Mouse (Mus musculus): Measurements from ENCODE around the gene Olfr913. TPM values are rescaled to one million over a fixed set of nuclear protein-coding genes. Genes with fewer than 3 reads are reported as not detected.

Gene Olfr913
- polyA plus RNA-seq (2014; fragmentation: Nextera tagmentation; extraction: Ambion mirVana), result not detected in 2 replicates

- Histone ChIP-seq H3K4me3 (ENCODE audit: low read depth, low read length) (no peak within 1 kb of the TSS), H3K4me2 (ENCODE audit: low read depth, low read length) (no peak within 1 kb of the TSS), H3K4me1 (ENCODE audit: control insufficient read depth, insufficient read depth, low read length) (no peaks in the 10 kb centered on the region), H3K27ac (replicated peaks; ENCODE audit: low read depth, low read length) (no peak within 1 kb of the TSS), H3K36me3 (ENCODE audit: control insufficient read depth, insufficient read depth, low read length) (no peaks in the 10 kb centered on the region), H3K27me3 (replicated peaks; ENCODE audit: control insufficient read depth, insufficient read depth, low read length) (no peaks in the 10 kb centered on the region), H3K9me3 (ENCODE audit: control insufficient read depth, low read length) (no peaks in the 10 kb centered on the region), H3K9ac (ENCODE audit: low read depth, low read length) (no peak within 1 kb of the TSS)
- ATAC-seq (ENCODE audit: low read depth), result no peak
- DNase-seq (ENCODE audit: low spot score), result no peak
- 51% methylated on average over 2 of the region's 2 CpGs for WGBS
Observed at GRCm38 (mm10) chr9:38592459-38592858, at the start of gene Olfr913. Gene Olfr913, plus strand, starts transcription at chr9:38592759.

GRCm38 (mm10) chr9:38579878-38580277 is 12.7 kb upstream of the Olfr913 start, which contains the start of gene Olfr912:
Gene Olfr912, plus strand, starts transcription at chr9:38580178.
- 81% methylated on average over 1 of the region's 1 CpGs for WGBS
- ATAC-seq (ENCODE audit: low read depth) (no peak), DNase-seq (ENCODE audit: low spot score) (no peak)
- H3K4me3 ChIP-seq (ENCODE audit: low read depth, low read length), result no peak within 1 kb of the TSS
- H3K9ac ChIP-seq (ENCODE audit: low read depth, low read length), result no peak within 1 kb of the TSS
- no peaks in the 10 kb centered on the region for H3K9me3 ChIP-seq (ENCODE audit: control insufficient read depth, low read length)
- no peak within 1 kb of the TSS for H3K4me2 ChIP-seq (ENCODE audit: low read depth, low read length)
- no peaks in the 10 kb centered on the region for H3K4me1 ChIP-seq (ENCODE audit: control insufficient read depth, insufficient read depth, low read length)
- H3K36me3 ChIP-seq (ENCODE audit: control insufficient read depth, insufficient read depth, low read length), result no peaks in the 10 kb centered on the region
- no peak within 1 kb of the TSS for H3K27ac ChIP-seq (replicated peaks; ENCODE audit: low read depth, low read length)
- H3K27me3 ChIP-seq (replicated peaks; ENCODE audit: control insufficient read depth, insufficient read depth, low read length), result no peaks in the 10 kb centered on the region

GRCm38 (mm10) chr9:38591056-38591455 is 1.5 kb upstream of the Olfr913 start:
- WGBS, result 54% methylated on average over 1 of the region's 1 CpGs
- no peak overlapping the region for H3K4me2 ChIP-seq (ENCODE audit: low read depth, low read length)

GRCm38 (mm10) chr9:38604802-38605201 is 12.2 kb downstream of the Olfr913 start, which contains the start of gene Olfr914:
Gene Olfr914, plus strand, starts transcription at chr9:38605102.
- no peak for DNase-seq (ENCODE audit: low spot score)
- H3K9ac ChIP-seq (ENCODE audit: low read depth, low read length), result no peak within 1 kb of the TSS
- ATAC-seq (ENCODE audit: low read depth), result no peak
- H3K36me3 ChIP-seq (ENCODE audit: control insufficient read depth, insufficient read depth, low read length), result no peaks in the 10 kb centered on the region
- no peak within 1 kb of the TSS for H3K4me3 ChIP-seq (ENCODE audit: low read depth, low read length)
- no peaks in the 10 kb centered on the region for H3K27me3 ChIP-seq (replicated peaks; ENCODE audit: control insufficient read depth, insufficient read depth, low read length)
- H3K9me3 ChIP-seq (ENCODE audit: control insufficient read depth, low read length), result no peaks in the 10 kb centered on the region
- WGBS, result 63% methylated on average over 2 of the region's 2 CpGs
- no peak within 1 kb of the TSS for H3K27ac ChIP-seq (replicated peaks; ENCODE audit: low read depth, low read length)
- H3K4me2 ChIP-seq (ENCODE audit: low read depth, low read length), result no peak within 1 kb of the TSS
- H3K4me1 ChIP-seq (ENCODE audit: control insufficient read depth, insufficient read depth, low read length), result no peaks in the 10 kb centered on the region

More at GRCm38 (mm10) chr9:38591056-38591455, 1.5 kb upstream of the Olfr913 start:
- H3K9me3 ChIP-seq (ENCODE audit: control insufficient read depth, low read length), result no peaks in the 10 kb centered on the region
- no peaks in the 10 kb centered on the region for H3K36me3 ChIP-seq (ENCODE audit: control insufficient read depth, insufficient read depth, low read length)
- no peak overlapping the region for H3K27ac ChIP-seq (replicated peaks; ENCODE audit: low read depth, low read length)
- no peak overlapping the region for H3K9ac ChIP-seq (ENCODE audit: low read depth, low read length)
- H3K4me3 ChIP-seq (ENCODE audit: low read depth, low read length), result no peak overlapping the region
- DNase-seq (ENCODE audit: low spot score) (no peak), ATAC-seq (ENCODE audit: low read depth) (no peak)
- no peaks in the 10 kb centered on the region for H3K4me1 ChIP-seq (ENCODE audit: control insufficient read depth, insufficient read depth, low read length)
- H3K27me3 ChIP-seq (replicated peaks; ENCODE audit: control insufficient read depth, insufficient read depth, low read length), result no peaks in the 10 kb centered on the region

GRCm38 (mm10) chr9:38632406-38632805 is 39.8 kb downstream of the Olfr913 start:
- Histone ChIP-seq H3K4me2 (ENCODE audit: low read depth, low read length) (no peak overlapping the region), H3K9ac (ENCODE audit: low read depth, low read length) (no peak overlapping the region), H3K36me3 (ENCODE audit: control insufficient read depth, insufficient read depth, low read length) (no peaks in the 10 kb centered on the region), H3K27me3 (replicated peaks; ENCODE audit: control insufficient read depth, insufficient read depth, low read length) (no peaks in the 10 kb centered on the region), H3K27ac (replicated peaks; ENCODE audit: low read depth, low read length) (no peak overlapping the region), H3K4me3 (ENCODE audit: low read depth, low read length) (no peak overlapping the region), H3K9me3 (ENCODE audit: control insufficient read depth, low read length) (no peaks in the 10 kb centered on the region), H3K4me1 (ENCODE audit: control insufficient read depth, insufficient read depth, low read length) (no peaks in the 10 kb centered on the region)
- WGBS, result 78% methylated on average over 4 of the region's 4 CpGs
- DNase-seq (ENCODE audit: low spot score), result no peak
- no peak for ATAC-seq (ENCODE audit: low read depth)

Other genes with a start within 250 kb of the Olfr913 start
- not detected in 2 replicates for gene Olfr898, start 244.3 kb upstream of the Olfr913 start, polyA plus RNA-seq (2014; fragmentation: Nextera tagmentation; extraction: Ambion mirVana)
- gene Olfr250, start 225.9 kb upstream of the Olfr913 start, polyA plus RNA-seq (2014; fragmentation: Nextera tagmentation; extraction: Ambion mirVana), result 0.06 TPM in 1 of 2 replicates, not detected in the other
- not detected in 2 replicates for gene Olfr251, start 215.7 kb upstream of the Olfr913 start, polyA plus RNA-seq (2014; fragmentation: Nextera tagmentation; extraction: Ambion mirVana)
- gene Olfr147, start 191.1 kb upstream of the Olfr913 start, polyA plus RNA-seq (2014; fragmentation: Nextera tagmentation; extraction: Ambion mirVana), result not detected in 2 replicates
- gene Olfr901, start 163.3 kb upstream of the Olfr913 start, polyA plus RNA-seq (2014; fragmentation: Nextera tagmentation; extraction: Ambion mirVana), result not detected in 2 replicates
- gene Olfr902, start 145.1 kb upstream of the Olfr913 start, polyA plus RNA-seq (2014; fragmentation: Nextera tagmentation; extraction: Ambion mirVana), result not detected in 2 replicates
- gene Olfr904, start 129.6 kb upstream of the Olfr913 start, polyA plus RNA-seq (2014; fragmentation: Nextera tagmentation; extraction: Ambion mirVana), result 0.06 TPM in 1 of 2 replicates, not detected in the other
- gene Olfr905, start 121.7 kb upstream of the Olfr913 start, polyA plus RNA-seq (2014; fragmentation: Nextera tagmentation; extraction: Ambion mirVana), result 0.13 TPM in 1 of 2 replicates, not detected in the other
- gene Olfr906, start 105.7 kb upstream of the Olfr913 start, polyA plus RNA-seq (2014; fragmentation: Nextera tagmentation; extraction: Ambion mirVana), result not detected in 2 replicates
- gene Olfr907, start 97.0 kb upstream of the Olfr913 start, polyA plus RNA-seq (2014; fragmentation: Nextera tagmentation; extraction: Ambion mirVana), result not detected in 2 replicates
- not detected in 2 replicates for gene Olfr911-ps1, start 71.2 kb upstream of the Olfr913 start, polyA plus RNA-seq (2014; fragmentation: Nextera tagmentation; extraction: Ambion mirVana)
- 0.08 TPM in 1 of 2 replicates, not detected in the other for gene Olfr910, start 54.9 kb upstream of the Olfr913 start, polyA plus RNA-seq (2014; fragmentation: Nextera tagmentation; extraction: Ambion mirVana)
- 0.04 TPM in 1 of 2 replicates, not detected in the other for gene Olfr912, start 12.6 kb upstream of the Olfr913 start, polyA plus RNA-seq (2014; fragmentation: Nextera tagmentation; extraction: Ambion mirVana)
- not detected in 2 replicates for gene Olfr914, start 12.3 kb downstream of the Olfr913 start, polyA plus RNA-seq (2014; fragmentation: Nextera tagmentation; extraction: Ambion mirVana)
- gene Olfr916, start 67.1 kb downstream of the Olfr913 start, polyA plus RNA-seq (2014; fragmentation: Nextera tagmentation; extraction: Ambion mirVana), result not detected in 2 replicates
- gene Olfr917, start 73.1 kb downstream of the Olfr913 start, polyA plus RNA-seq (2014; fragmentation: Nextera tagmentation; extraction: Ambion mirVana), result not detected in 2 replicates
- gene Olfr918, start 81.8 kb downstream of the Olfr913 start, polyA plus RNA-seq (2014; fragmentation: Nextera tagmentation; extraction: Ambion mirVana), result not detected in 2 replicates
- gene Olfr919, start 110.9 kb downstream of the Olfr913 start, polyA plus RNA-seq (2014; fragmentation: Nextera tagmentation; extraction: Ambion mirVana), result not detected in 2 replicates
- 31.1 and 33.5 TPM in 2 replicates for gene Vwa5a, start 125.5 kb downstream of the Olfr913 start, polyA plus RNA-seq (2014; fragmentation: Nextera tagmentation; extraction: Ambion mirVana)
- gene Olfr920, start 159.5 kb downstream of the Olfr913 start, polyA plus RNA-seq (2014; fragmentation: Nextera tagmentation; extraction: Ambion mirVana), result 0.04 TPM in 1 of 2 replicates, not detected in the other
- gene Olfr921, start 180.3 kb downstream of the Olfr913 start, polyA plus RNA-seq (2014; fragmentation: Nextera tagmentation; extraction: Ambion mirVana), result not detected in 2 replicates
- not detected in 2 replicates for gene Olfr922, start 221.9 kb downstream of the Olfr913 start, polyA plus RNA-seq (2014; fragmentation: Nextera tagmentation; extraction: Ambion mirVana)
- 0.13 and 0.29 TPM in 2 replicates for gene Olfr923, start 233.8 kb downstream of the Olfr913 start, polyA plus RNA-seq (2014; fragmentation: Nextera tagmentation; extraction: Ambion mirVana)